Mouse (Mus musculus) stomach, postnatal 0 days (tissue): ENCODE measurements around the gene 4930519P11Rik. TPM values are rescaled to one million over a fixed set of nuclear protein-coding genes. Genes with fewer than 3 reads are reported as not detected.

Experiments
- ATAC-seq: fragments of 200-750 bp; cut with Nextera tagmentation; 2 replicates; pipeline ENCODE4 v1.8.0; 2017; ENCODE audit not compliant: low FRiP score, low TSS enrichment
- DNase-seq: peaks from one replicate; pipeline ENCODE4 v3.0.0-alpha.2; 2016; ENCODE audit warnings: low spot score
- H3K27ac ChIP-seq: fragments of 300-500 bp; sonication (generic); replicated peaks from 2 replicates; pipeline ENCODE4 v1.5.1; 2014; ENCODE audit warnings: mild to moderate bottlenecking, control low read depth
- H3K27me3 ChIP-seq: fragments of 300-500 bp; sonication (generic); 2 replicates; pipeline ENCODE4 v1.6.1; 2014; ENCODE audit warnings: low read length; ENCODE audit not compliant: control insufficient read depth, insufficient read depth
- H3K36me3 ChIP-seq: fragments of 300-500 bp; sonication (generic); 2 replicates; pipeline ENCODE4 v1.6.1; 2014; ENCODE audit warnings: low read length, mixed read lengths; ENCODE audit not compliant: control insufficient read depth, insufficient read depth
- H3K4me1 ChIP-seq: fragments of 300-500 bp; sonication (generic); replicated peaks from 2 replicates; pipeline ENCODE4 v1.6.1; 2014; ENCODE audit warnings: antibody characterized with exemption; ENCODE audit not compliant: control insufficient read depth, insufficient read depth
- H3K4me2 ChIP-seq: fragments of 300-500 bp; sonication (generic); replicated peaks from 2 replicates; pipeline ENCODE4 v1.6.1; 2014; ENCODE audit warnings: low read depth, mild to moderate bottlenecking, control low read depth, moderate library complexity
- H3K4me3 ChIP-seq: fragments of 300-500 bp; sonication (generic); 2 replicates; pipeline ENCODE4 v1.5.1; 2014; ENCODE audit warnings: low read depth, low read length, control low read depth
- H3K9ac ChIP-seq: fragments of 300-500 bp; sonication (generic); 2 replicates; pipeline ENCODE4 v1.6.1; 2014; ENCODE audit warnings: mild to moderate bottlenecking, low read length, control low read depth, mixed read lengths
- H3K9me3 ChIP-seq: fragments of 300-500 bp; sonication (generic); 2 replicates; pipeline ENCODE4 v1.6.1; 2016; ENCODE audit warnings: low read length; ENCODE audit not compliant: control insufficient read depth
- CTCF ChIP-seq: IDR thresholded peaks from 2 replicates; pipeline ENCODE4 v1.5.1; 2016; ENCODE audit warnings: antibody characterized with exemption, low read depth, mild to moderate bottlenecking, moderate library complexity
- EP300 ChIP-seq: optimal IDR thresholded peaks from 2 replicates; pipeline ENCODE3; 2016; ENCODE audit warnings: antibody characterized with exemption
- WGBS: fragments of 180-500 bp; shearing (Covaris S2); extraction: QIAGEN DNeasy Blood & Tissue Kit; methylation state at CpG from one replicate; pipeline ENCODE4 v1.1.7; 2014; 5-methylcytosine and 5-hydroxymethylcytosine counted together
- polyA plus RNA-seq: library from polyadenylated mRNA; unstranded; fragments of >200 nt; fragmentation: Nextera tagmentation; extraction: Ambion mirVana; gene quantifications from 2 replicates; pipeline ENCODE4 v1.2.1, GENCODE M21; 2015

Gene 4930519P11Rik
- polyA plus RNA-seq, 1 experiment from 2014 or later: 0.28 TPM

- WGBS: 54% methylated on average over 14 of the region's 15 CpGs
- Histone ChIP-seq H3K4me1 (no peaks in the 10 kb centered on the region), H3K4me3 (no peak overlapping the region), H3K9ac (no peak overlapping the region), H3K27ac (no peak overlapping the region), H3K9me3 (no peaks in the 10 kb centered on the region), H3K4me2 (no peak overlapping the region), H3K36me3 (peaks cover 2% of the 10 kb centered on the region; the same call in 1 of the 2 replicates), H3K27me3 (no peaks in the 10 kb centered on the region)
- TF ChIP-seq EP300: no peak
- TF ChIP-seq CTCF: no peak
- ATAC-seq (no peak; the same call in 1 of the 2 replicates), DNase-seq (no peak)
These were observed 29.0 kb downstream of the 4930519P11Rik start for GRCm38 (mm10) chr2:154583906-154584872.

- Histone ChIP-seq H3K4me1 (no peaks in the 10 kb centered on the region), H3K4me2 (no peak overlapping the region), H3K9me3 (no peaks in the 10 kb centered on the region), H3K4me3 (no peak overlapping the region), H3K36me3 (no peaks in the 10 kb centered on the region), H3K9ac (no peak overlapping the region), H3K27ac (no peak overlapping the region; the same call in 1 of the 2 replicates), H3K27me3 (no peaks in the 10 kb centered on the region)
- DNase-seq (no peak), ATAC-seq (no peak)
- WGBS: 79% methylated on average over 1 of the region's 1 CpGs
- TF ChIP-seq CTCF (peak; percentile 44), EP300 (no peak)
These were observed 31.8 kb downstream of the 4930519P11Rik start for GRCm38 (mm10) chr2:154581421-154581820.

GRCm38 (mm10) chr2:154580586-154580985 lies 32.7 kb downstream of the 4930519P11Rik start:
- TF ChIP-seq CTCF: no peak
- no peak for TF ChIP-seq EP300
- Histone ChIP-seq H3K9ac (no peak overlapping the region), H3K27ac (peak overlapping the region; percentile 63), H3K4me2 (no peak overlapping the region), H3K9me3 (no peaks in the 10 kb centered on the region), H3K4me3 (no peak overlapping the region), H3K27me3 (no peaks in the 10 kb centered on the region), H3K36me3 (no peaks in the 10 kb centered on the region), H3K4me1 (no peaks in the 10 kb centered on the region)
- no peak for DNase-seq
- peak; percentile 34; the same call in 1 of the 2 replicates for ATAC-seq
- WGBS: 58% methylated on average over 8 of the region's 8 CpGs

GRCm38 (mm10) chr2:154577744-154578067 lies 35.5 kb downstream of the 4930519P11Rik start:
- Histone ChIP-seq H3K4me2 (no peak overlapping the region), H3K27me3 (no peaks in the 10 kb centered on the region), H3K27ac (no peak overlapping the region), H3K4me3 (no peak overlapping the region), H3K9me3 (no peaks in the 10 kb centered on the region), H3K4me1 (no peaks in the 10 kb centered on the region), H3K9ac (no peak overlapping the region), H3K36me3 (no peaks in the 10 kb centered on the region)
- WGBS: 92% methylated on average over 6 of the region's 6 CpGs
- DNase-seq (no peak), ATAC-seq (no peak)
- TF ChIP-seq CTCF (no peak), EP300 (no peak)

GRCm38 (mm10) chr2:154576876-154577743 lies 36.1 kb downstream of the 4930519P11Rik start:
- Histone ChIP-seq H3K36me3 (no peaks in the 10 kb centered on the region), H3K9ac (no peak overlapping the region), H3K4me2 (no peak overlapping the region), H3K27ac (no peak overlapping the region), H3K27me3 (no peaks in the 10 kb centered on the region), H3K4me3 (no peak overlapping the region), H3K4me1 (no peaks in the 10 kb centered on the region), H3K9me3 (no peaks in the 10 kb centered on the region)
- ATAC-seq: no peak
- no peak for DNase-seq
- 59% methylated on average over 12 of the region's 12 CpGs for WGBS
- TF ChIP-seq CTCF (no peak), EP300 (no peak)
